Mouse (Mus musculus) lung, embryonic 15.5 days (tissue): ENCODE data around the gene Cavin4. TPM values are rescaled to one million over a fixed set of nuclear protein-coding genes. Genes with fewer than 3 reads are reported as not detected.

Source experiments
- ATAC-seq: fragments of 200-750 bp; cut with Nextera tagmentation; 2 replicates; pipeline ENCODE4 v1.8.0; 2017; ENCODE audit warnings: moderate number of reproducible peaks, borderline replicate concordance; ENCODE audit not compliant: low FRiP score, low TSS enrichment; ENCODE audit errors: extremely low read depth
- H3K27ac ChIP-seq: fragments of 300-500 bp; sonication (generic); 2 replicates; pipeline ENCODE4 v1.5.1; 2015; ENCODE audit warnings: moderate library complexity, mild to moderate bottlenecking, inconsistent platforms
- H3K27me3 ChIP-seq: fragments of 300-500 bp; sonication (generic); 2 replicates; pipeline ENCODE4 v1.6.1; 2015; ENCODE audit warnings: inconsistent platforms
- H3K36me3 ChIP-seq: fragments of 300-500 bp; sonication (generic); 2 replicates; pipeline ENCODE4 v1.6.1; 2015; ENCODE audit warnings: inconsistent platforms
- H3K4me1 ChIP-seq: fragments of 300-500 bp; sonication (generic); 2 replicates; pipeline ENCODE4 v1.6.1; 2015; ENCODE audit warnings: inconsistent platforms
- H3K4me2 ChIP-seq: fragments of 300-500 bp; sonication (generic); 2 replicates; pipeline ENCODE4 v1.6.1; 2015; ENCODE audit warnings: inconsistent platforms, mild to moderate bottlenecking, moderate library complexity
- H3K4me3 ChIP-seq: fragments of 300-500 bp; sonication (generic); 2 replicates; pipeline ENCODE4 v1.5.1; 2015; ENCODE audit warnings: mild to moderate bottlenecking, inconsistent platforms
- H3K9ac ChIP-seq: fragments of 300-500 bp; sonication (generic); 2 replicates; pipeline ENCODE4 v1.6.1; 2015; ENCODE audit warnings: inconsistent platforms
- H3K9me3 ChIP-seq: fragments of 300-500 bp; sonication (generic); 2 replicates; pipeline ENCODE4 v1.6.1; 2016; ENCODE audit warnings: inconsistent platforms
- WGBS: fragments of 180-500 bp; shearing (Covaris S2); methylation state at CpG from one replicate; pipeline ENCODE4 v1.1.7; 2015; 5-methylcytosine and 5-hydroxymethylcytosine counted together
- polyA plus RNA-seq: library from polyadenylated mRNA; unstranded; fragments of >200 nt; fragmentation: Nextera tagmentation; extraction: Ambion mirVana; gene quantifications from 2 replicates; pipeline ENCODE4 v1.2.1, GENCODE M21; 2015

Gene Cavin4
- polyA plus RNA-seq, 1 experiment from 2014 or later: 0.85 TPM

GRCm38 (mm10) chr4:48690640-48691039 lies 27.3 kb downstream of the Cavin4 start:
- H3K27me3 ChIP-seq: no peaks in the 10 kb centered on the region
- H3K4me2 ChIP-seq: no peak overlapping the region
- no peaks in the 10 kb centered on the region for H3K4me1 ChIP-seq
- H3K4me3 ChIP-seq: no peak overlapping the region
- ATAC-seq: no peak
- no peaks in the 10 kb centered on the region for H3K9me3 ChIP-seq
- no peak overlapping the region for H3K9ac ChIP-seq
- H3K36me3 ChIP-seq: no peaks in the 10 kb centered on the region
- 78% methylated on average over 9 of the region's 9 CpGs for WGBS
- H3K27ac ChIP-seq: no peak overlapping the region

GRCm38 (mm10) chr4:48691793-48692437 lies 28.6 kb downstream of the Cavin4 start:
- H3K9ac ChIP-seq: no peak overlapping the region
- no peaks in the 10 kb centered on the region for H3K36me3 ChIP-seq
- H3K4me3 ChIP-seq: no peak overlapping the region
- ATAC-seq: peak; percentile 41
- no peaks in the 10 kb centered on the region for H3K27me3 ChIP-seq
- no peak overlapping the region for H3K4me2 ChIP-seq
- H3K9me3 ChIP-seq: no peaks in the 10 kb centered on the region
- 32% methylated on average over 7 of the region's 7 CpGs for whole genome bisulfite sequencing
- H3K4me1 ChIP-seq: no peaks in the 10 kb centered on the region
- H3K27ac ChIP-seq: no peak overlapping the region

DNA sequence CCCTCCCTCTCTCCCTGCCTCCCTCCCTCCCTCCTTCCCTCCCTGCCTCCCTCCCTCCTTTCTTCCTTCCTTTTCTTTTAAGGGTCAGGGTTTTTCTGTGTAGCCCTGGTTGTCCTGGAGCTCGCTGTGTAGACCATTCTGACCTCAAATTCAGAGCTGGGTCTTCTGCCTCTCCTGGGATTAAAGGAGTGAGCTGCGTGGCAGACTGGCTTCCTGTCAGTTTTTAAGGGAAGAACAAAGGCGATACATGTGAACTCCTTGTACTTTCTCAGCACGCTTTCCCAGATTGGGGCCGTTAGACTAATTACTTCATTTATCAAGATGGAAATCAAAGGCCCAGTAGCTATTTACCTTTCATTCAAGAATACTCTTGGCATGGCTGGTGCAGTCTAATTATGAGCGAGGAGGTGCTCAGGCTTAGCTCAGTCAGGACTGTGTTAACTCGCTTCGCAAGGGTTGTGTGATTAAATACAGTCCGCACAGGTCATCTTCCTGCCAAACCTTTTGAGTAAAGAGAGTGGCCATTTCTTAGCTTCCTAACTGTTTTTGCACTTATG lies 29.5 kb downstream of the Cavin4 start:
- H3K27me3 ChIP-seq: no peaks in the 10 kb centered on the region
- no peak for ATAC-seq
- no peak overlapping the region for H3K27ac ChIP-seq
- H3K36me3 ChIP-seq: no peaks in the 10 kb centered on the region
- no peak overlapping the region for H3K9ac ChIP-seq
- 55% methylated on average over 9 of the region's 9 CpGs for WGBS
- H3K9me3 ChIP-seq: no peaks in the 10 kb centered on the region
- H3K4me2 ChIP-seq: no peak overlapping the region
- H3K4me1 ChIP-seq: 0 out of 2 replicates have a peak, but pooled peaks cover 3% of the 10 kb centered on the region
- H3K4me3 ChIP-seq: no peak overlapping the region

- no peak for ATAC-seq
- 88% methylated on average over 3 of the region's 3 CpGs for WGBS
- no peaks in the 10 kb centered on the region for H3K27me3 ChIP-seq
Measured at GRCm38 (mm10) chr4:48696706-48697105, 33.4 kb downstream of the Cavin4 start.

GRCm38 (mm10) chr4:48697302-48697701 lies 34.0 kb downstream of the Cavin4 start:
- H3K9me3 ChIP-seq: no peaks in the 10 kb centered on the region
- 51% methylated on average over 11 of the region's 11 CpGs for WGBS
- H3K9ac ChIP-seq: no peak overlapping the region
- no peak overlapping the region for H3K4me3 ChIP-seq
- ATAC-seq: no peak; the same call in 1 of the 2 replicates
- H3K36me3 ChIP-seq: no peaks in the 10 kb centered on the region
- no peaks in the 10 kb centered on the region for H3K27me3 ChIP-seq
- 0 out of 2 replicates have a peak, but pooled peaks cover 3% of the 10 kb centered on the region for H3K4me1 ChIP-seq
- no peak overlapping the region; the same call in 1 of the 2 replicates for H3K4me2 ChIP-seq
- H3K27ac ChIP-seq: no peak overlapping the region

More at GRCm38 (mm10) chr4:48696706-48697105, 33.4 kb downstream of the Cavin4 start:
- no peak overlapping the region for H3K27ac ChIP-seq
- no peak overlapping the region for H3K4me3 ChIP-seq
- H3K9me3 ChIP-seq: no peaks in the 10 kb centered on the region
- no peaks in the 10 kb centered on the region for H3K36me3 ChIP-seq
- no peak overlapping the region for H3K4me2 ChIP-seq
- H3K4me1 ChIP-seq: 0 out of 2 replicates have a peak, but pooled peaks cover 3% of the 10 kb centered on the region
- no peak overlapping the region for H3K9ac ChIP-seq

DNA sequence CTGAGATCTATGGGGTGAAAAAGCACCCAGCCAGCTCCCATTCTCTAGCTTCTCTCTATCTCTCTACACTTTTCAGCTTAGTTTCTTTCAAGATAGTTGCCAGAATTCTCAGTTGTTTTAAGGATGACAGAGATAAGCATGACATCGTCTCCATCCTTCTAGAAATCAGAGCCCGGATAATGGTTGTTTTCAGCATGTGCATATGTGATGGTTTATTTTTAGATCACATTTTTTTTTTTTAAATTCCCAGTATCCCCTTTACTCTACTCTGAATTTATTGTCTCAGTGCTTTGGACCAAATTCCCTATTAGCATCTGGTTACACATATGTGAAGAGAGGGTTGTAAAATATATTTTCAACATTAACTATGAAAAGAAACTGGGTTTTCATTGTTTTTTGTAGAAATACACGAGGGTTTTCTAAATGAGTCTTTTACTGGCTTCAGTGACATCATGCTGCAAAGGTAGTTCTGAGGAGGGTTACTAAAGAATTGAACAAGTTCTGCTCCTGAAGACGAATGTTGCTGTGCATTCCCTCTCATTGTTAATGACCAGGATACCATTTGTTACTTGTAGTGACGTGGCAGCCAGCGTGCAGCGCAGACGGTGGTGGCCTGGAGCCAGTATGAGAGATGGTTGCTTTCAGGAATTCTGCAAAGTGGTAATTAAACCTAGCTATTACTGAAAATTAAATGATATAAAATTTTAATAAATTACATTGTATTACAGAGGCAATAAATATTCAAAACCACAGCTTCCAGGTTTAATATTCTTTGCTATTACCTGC lies 52.7 kb downstream of the Cavin4 start:
- no peaks in the 10 kb centered on the region for H3K4me1 ChIP-seq
- no peak overlapping the region for H3K9ac ChIP-seq
- no peaks in the 10 kb centered on the region for H3K9me3 ChIP-seq
- ATAC-seq: no peak
- no peaks in the 10 kb centered on the region for H3K36me3 ChIP-seq
- no peaks in the 10 kb centered on the region for H3K27me3 ChIP-seq
- WGBS: 52% methylated on average over 8 of the region's 8 CpGs
- H3K27ac ChIP-seq: no peak overlapping the region
- H3K4me2 ChIP-seq: no peak overlapping the region
- H3K4me3 ChIP-seq: no peak overlapping the region

- Histone ChIP-seq H3K4me2 (no peak overlapping the region), H3K9me3 (no peaks in the 10 kb centered on the region), H3K9ac (no peak overlapping the region), H3K4me1 (no peaks in the 10 kb centered on the region), H3K4me3 (no peak overlapping the region), H3K36me3 (no peaks in the 10 kb centered on the region), H3K27ac (no peak overlapping the region), H3K27me3 (no peaks in the 10 kb centered on the region)
- WGBS: 48% methylated on average over 4 of the region's 4 CpGs
- ATAC-seq: no peak
Measured at GRCm38 (mm10) chr4:48716817-48717216, 53.5 kb downstream of the Cavin4 start.

Other genes with a start within 250 kb of the Cavin4 start
- 50.1 and 51.0 TPM in 2 replicates for gene Tex10, start 190.1 kb upstream of the Cavin4 start, polyA plus RNA-seq
- gene Msantd3, start 123.6 kb upstream of the Cavin4 start, polyA plus RNA-seq: 28.3 and 32.4 TPM in 2 replicates
- gene Tmeff1, start 78.3 kb upstream of the Cavin4 start, polyA plus RNA-seq: 52.6 and 53.6 TPM in 2 replicates